Mouse (Mus musculus) heart, adult 11 months (tissue): ENCODE results near the gene Frs2.
"Not testable (repeated sequence)": the region's sequence is repeated elsewhere in the genome, so short reads cannot be mapped to it uniquely, and the experiment has no call there.

Experiments used
- DNase-seq: peaks from one replicate; pipeline ENCODE4 v3.0.0; 2022

Gene Frs2

DNA sequence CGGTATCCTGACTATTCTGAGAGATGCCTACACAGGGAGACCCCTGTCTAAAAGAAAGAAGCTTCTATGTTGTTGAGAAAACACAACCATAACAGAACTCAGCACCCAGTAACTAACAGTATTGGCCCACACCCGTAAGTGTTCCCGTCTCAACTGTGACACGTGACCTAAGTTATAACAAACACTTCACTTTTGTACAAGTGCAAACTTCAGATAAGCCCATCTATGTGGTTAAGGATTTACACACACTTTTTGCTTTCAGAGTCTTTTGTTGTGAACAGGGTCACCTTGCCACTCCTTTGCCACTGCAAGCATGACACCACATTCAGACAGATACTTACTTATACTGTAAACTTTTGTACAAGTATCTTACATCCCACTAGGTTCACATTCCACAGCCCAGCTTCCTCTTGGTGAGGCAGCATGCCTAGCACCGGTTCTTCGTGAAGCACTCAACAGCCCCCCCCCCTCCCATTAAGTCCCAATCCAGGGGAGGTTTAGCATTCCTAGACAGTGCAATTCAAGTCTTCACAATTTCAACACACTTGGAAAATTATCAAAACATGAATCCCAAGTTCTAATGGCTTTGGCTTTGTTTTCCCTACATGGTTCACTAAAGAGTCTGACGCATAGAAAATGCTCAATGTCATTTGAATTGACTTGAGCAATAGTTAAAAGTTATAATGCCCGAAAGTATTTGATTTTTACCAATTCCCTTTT is 2.6 kb downstream of the Frs2 start:
- peak; percentile 78 for DNase-seq

DNA sequence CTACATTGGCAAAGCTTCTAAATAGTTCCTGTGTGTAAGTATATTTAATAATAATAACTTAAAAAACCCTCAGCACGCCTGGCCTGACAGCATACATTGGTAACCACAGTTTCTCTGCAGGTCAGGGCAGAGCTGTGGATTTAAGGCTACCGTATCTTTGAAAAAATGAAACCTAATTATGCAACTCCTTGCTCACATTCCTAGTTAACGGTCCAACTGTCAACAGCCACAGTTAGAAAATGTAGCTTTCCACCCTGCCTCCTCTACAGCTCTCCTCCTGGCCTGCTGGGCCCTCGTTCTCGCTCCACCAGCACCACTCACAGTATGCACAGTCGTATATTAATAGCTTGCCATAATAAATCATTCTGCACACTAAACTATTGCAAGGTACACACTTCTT is 3.7 kb downstream of the Frs2 start:
- peak; percentile 88 for DNase-seq

- DNase-seq: peak; percentile 61
Observed at GRCm38 (mm10) chr10:117144071-117144470, 4.3 kb downstream of the Frs2 start.

- DNase-seq: peak; percentile 67
Observed at GRCm38 (mm10) chr10:117143311-117143710, 5.0 kb downstream of the Frs2 start.

- DNase-seq: peak; percentile 82
Observed at GRCm38 (mm10) chr10:117141939-117142552, 6.3 kb downstream of the Frs2 start.

DNA sequence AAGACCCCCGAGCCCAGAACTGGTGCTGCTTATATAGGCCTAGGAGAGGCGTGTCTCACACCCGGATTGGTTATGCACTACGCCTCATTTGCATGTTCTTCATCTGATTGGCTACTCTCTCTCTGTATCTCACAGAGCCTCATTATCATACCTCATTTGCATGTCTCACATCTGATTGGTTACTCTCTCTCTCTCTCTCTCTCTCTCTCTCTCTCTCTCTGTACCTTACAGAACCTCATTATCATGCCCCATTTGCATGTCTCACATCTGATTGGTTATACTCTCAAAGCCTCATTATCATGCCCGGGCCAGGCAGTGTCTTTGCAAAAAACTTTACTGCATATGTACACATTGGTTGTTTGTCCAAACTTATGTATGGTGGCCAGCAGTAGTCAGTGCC is 16.8 kb downstream of the Frs2 start:
- not testable (repeated sequence) for DNase-seq

DNA sequence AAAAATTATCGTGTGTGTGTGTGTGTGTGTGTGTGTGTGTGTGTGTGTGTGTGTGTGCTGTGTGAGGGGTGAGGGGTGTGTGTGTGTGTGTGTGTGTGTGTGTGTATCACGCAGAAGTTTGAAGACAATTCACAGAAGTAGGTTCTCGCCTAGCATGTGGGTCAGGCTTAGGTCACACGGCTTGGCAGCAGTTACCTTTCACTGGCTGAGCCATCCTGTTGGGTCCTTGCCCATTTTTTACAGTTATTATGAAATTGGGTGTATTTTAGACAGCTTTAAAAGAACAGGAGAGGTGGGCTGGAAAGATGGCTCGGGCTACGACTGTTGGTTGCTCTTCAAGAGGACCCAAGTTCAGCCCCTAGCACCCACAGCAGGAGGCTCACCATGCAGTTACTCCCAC is 18.3 kb downstream of the Frs2 start:
- DNase-seq: peak; percentile 92

- DNase-seq: no peak
Observed at GRCm38 (mm10) chr10:117128693-117129092, 19.6 kb downstream of the Frs2 start.

DNA sequence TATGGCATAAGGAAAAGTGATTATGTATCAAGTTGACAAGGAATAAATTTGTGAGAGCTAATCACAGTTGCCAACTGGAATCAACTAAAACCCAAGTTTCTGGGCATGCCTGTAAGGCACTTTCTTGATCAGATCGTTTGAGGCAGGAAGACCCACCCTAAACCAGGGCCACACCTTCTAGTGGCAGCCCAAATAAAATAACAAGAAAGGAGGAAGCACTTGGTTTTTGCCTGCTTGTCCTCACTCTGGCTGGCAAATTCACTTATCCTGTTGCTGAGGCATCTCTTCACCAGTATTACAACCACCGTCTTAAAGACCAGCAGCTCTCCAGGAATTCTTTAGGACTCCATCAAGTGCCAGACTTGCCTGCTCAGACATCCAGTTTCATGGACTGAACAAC is 20.9 kb downstream of the Frs2 start:
- DNase-seq: no peak

- DNase-seq: no peak
Observed at GRCm38 (mm10) chr10:117126719-117127118, 21.6 kb downstream of the Frs2 start.

- no peak for DNase-seq
Observed at GRCm38 (mm10) chr10:117126233-117126632, 22.1 kb downstream of the Frs2 start.

- DNase-seq: no peak
Observed at GRCm38 (mm10) chr10:117121448-117121847, 26.9 kb downstream of the Frs2 start.

DNA sequence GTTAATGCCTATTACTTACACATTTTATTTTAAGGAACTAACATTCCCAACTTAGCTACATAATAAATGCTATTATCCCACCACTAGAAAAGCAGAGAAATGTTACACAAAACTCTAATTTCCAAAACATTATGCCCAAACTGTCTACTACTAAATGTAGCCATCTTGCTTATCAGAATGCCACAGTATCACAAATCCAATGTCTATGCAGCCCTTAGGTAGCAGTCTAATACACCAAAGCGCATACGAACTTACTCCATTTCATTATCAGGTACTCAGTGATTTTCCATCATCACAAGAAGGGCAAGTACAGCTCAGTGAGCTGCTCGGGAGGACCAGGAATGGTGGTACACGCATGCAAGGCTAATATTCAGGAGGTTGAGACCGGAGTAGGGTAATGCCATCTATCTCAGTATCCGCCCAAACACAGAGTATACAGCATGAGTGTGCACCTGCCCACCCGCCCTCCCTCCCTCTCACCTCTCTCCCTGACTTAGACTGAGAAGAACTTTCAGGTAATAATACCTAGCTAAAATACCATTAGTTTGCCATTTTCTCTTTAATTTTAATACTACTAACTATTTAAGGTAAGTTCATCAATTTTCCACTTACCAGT is 28.2 kb downstream of the Frs2 start:
- no peak for DNase-seq

DNA sequence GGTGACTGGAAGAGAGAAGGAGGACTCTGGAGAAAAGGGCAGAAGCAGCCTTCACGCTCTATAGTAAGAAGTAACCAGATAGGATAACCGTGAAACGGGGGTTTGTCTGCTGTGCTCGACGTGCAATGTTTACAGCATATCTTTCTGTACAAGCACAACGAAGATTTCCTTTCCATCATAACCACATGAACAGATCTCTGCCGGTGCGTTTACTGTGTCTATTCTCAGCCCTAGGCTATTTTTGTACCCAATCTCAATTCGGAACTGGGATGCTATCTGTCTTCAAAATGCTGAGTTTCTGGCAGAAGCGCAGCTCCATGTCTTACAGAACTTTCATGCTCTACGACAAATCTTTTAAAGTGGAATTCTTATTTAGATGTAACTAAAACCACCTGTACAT is 28.8 kb downstream of the Frs2 start:
- DNase-seq: no peak

DNA sequence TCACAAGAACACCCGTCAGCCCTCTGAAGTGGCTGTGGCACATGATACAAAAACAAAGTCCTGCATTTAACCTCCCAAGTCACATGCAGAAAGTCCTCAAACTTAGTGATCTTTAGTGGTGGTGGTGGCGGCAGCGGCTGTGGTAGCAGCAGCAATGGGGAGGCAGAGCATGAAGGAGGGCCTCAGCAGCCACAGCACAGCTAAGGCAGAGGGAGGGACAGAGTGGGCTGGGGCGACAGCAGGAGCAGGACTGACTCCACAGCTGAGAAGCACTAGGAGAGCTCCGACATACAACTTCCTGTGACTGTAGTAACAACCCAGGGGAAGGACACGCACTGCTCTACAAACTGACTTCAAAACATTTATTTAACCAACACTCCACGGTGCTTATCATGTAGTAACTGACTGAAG is 29.9 kb downstream of the Frs2 start:
- DNase-seq: peak; percentile 91

GRCm38 (mm10) chr10:117115652-117116051 is 32.7 kb downstream of the Frs2 start:
- DNase-seq: no peak

- DNase-seq: no peak
Observed at GRCm38 (mm10) chr10:117112545-117112944, 35.8 kb downstream of the Frs2 start.

DNA sequence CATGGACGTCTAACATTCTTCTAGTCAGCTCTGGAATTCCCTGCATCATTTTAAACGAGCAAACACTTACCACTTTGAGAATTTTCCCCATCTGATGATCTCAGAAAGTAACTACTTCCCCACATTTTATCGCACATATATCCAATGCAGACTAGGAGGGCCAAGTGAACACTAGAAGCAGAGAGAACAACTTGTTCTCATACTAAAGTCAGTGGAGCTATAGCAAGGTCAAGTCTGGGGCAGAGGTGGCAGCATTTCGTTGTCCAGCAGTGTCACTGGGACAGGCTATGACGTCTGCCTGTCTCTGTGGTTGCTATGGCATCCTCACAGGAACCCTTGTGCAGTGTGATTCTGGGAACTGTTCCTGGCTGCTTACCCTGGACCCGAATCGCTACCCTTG is 36.9 kb downstream of the Frs2 start:
- peak; percentile 87 for DNase-seq

- no peak for DNase-seq
Observed at GRCm38 (mm10) chr10:117110271-117110670, 38.1 kb downstream of the Frs2 start.

DNA sequence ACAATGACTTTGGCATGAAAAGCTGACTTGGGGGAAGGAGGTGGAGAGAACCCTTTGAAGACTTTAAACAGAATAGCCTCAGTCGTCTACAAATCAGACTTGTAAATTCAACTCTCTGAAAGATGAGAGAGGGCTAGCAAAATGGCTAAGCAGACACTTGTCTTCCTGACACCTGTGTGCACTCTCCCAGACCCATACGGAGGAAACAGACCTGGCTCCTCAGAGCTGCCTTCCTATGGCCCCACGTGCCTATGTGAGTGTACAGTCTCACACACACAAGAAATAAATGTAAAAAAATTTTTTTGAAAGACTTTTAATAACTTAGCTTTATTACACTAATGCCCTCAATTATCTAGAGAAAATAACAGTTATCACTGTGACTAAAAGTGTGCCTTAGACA is 41.6 kb downstream of the Frs2 start:
- DNase-seq: peak; percentile 48

DNA sequence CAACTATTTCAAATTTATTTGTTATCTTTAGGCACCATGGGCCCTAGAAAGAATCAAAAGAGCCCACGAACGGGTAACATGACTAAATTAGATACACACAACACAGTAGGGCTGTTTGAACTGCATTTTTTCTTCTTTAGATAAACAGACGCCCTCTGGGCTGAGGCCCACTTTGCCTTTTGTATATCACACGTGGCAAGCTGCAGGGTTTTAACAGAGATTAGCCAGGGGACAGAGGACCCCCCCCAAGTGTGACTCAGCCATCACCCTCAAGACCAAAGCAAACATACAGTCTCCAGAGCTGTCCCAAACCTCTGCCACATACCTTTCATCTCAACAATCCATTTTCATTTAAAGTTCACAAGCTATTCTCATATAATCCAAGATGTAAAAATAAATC is 42.1 kb downstream of the Frs2 start:
- no peak for DNase-seq

DNA sequence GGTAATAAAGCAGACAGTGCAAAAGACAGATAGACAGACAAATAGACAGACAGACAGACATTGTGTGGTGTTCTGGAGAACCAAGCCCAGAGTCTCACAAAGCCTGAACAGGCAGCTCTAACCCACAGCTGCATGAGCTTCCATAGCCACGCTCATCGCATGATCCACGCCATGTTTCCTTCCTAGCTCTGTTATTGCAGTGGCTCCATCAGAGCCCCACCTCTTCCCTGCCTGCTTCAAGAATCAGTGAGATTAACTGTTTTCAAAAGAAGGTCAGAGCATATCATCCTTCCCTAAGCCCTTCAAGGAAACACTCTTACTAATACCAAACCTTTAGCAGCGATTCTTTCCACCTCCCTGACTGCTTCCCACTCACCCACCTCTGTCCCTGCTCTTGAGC is 43.3 kb downstream of the Frs2 start:
- DNase-seq: no peak

DNA sequence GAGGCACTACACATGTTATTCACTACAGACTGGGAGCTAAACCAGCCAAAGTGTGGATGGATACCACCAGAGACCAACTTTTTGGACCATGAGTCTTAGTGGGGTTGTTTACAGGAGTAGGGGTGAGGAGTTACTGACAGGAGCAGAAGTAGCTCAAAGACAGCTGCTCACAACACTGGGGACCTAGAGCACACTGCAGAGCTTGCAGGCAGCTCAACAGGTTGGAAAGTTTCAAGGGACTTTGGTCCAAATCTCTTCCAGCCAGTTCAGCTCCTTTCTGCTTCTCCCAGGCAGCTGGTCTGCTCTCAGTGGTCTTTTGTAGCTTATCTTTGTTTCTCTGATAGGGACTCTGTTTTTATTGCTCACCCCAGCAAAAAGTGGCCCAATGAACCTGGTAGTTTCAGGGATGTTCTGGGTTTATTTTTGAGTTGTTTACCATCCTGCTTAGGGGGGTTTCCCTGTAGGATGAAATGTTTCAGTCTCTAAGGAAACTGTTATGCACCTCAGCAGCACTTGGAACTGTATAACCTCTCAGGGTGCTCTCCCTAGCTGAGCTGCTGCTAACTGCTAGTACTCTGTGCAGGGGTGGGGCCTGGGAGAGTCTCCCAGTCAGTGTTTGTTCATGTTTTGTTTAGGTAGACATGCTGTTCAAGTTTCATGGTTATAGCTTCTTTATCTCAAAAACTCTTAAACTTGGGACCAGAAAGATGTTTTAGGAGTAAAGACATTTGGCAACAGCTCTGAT is 44.3 kb downstream of the Frs2 start:
- no peak for DNase-seq

DNA sequence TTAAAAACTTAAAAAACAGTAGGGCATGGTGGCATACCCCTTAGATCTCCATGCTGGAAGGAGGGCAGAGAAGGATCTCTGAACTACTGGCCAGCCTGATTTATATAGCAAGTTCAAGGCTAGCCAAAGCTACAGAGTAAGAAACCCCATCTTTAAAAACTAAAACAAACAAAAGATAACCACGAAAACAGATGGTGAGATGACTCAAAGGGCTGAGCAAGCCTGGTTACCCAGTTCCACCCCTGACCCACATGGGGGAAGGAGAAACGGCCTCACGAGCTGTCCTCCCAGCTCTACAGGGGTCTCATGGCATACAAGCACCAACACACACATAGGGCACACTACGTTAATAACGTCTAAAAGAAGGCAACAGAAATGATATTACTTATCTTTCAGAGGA is 48.2 kb downstream of the Frs2 start:
- peak; percentile 52 for DNase-seq
